Mouse (Mus musculus): ENCODE results near the gene Cryba2. TPM values are rescaled to one million over a fixed set of nuclear protein-coding genes. Genes with fewer than 3 reads are reported as not detected.

Gene Cryba2
- total RNA-seq, 2 experiments from 2014 or later, result 0.51 to 1.1 TPM

- DNase-seq, result no peak
Observed at GRCm38 (mm10) chr1:74884196-74885141, 8.5 kb downstream of the Cryba2 start.

GRCm38 (mm10) chr1:74883441-74883840, 9.5 kb downstream of the Cryba2 start:
- no peak for DNase-seq

GRCm38 (mm10) chr1:74882828-74883227, 10.1 kb downstream of the Cryba2 start:
- no peak for DNase-seq

GRCm38 (mm10) chr1:74882055-74882734, 10.7 kb downstream of the Cryba2 start:
- DNase-seq, result no peak

- peak; percentile 81 for DNase-seq
Observed at GRCm38 (mm10) chr1:74880785-74881360, 12.1 kb downstream of the Cryba2 start.

- no peak for DNase-seq
Observed at GRCm38 (mm10) chr1:74877199-74877598, 15.7 kb downstream of the Cryba2 start.

GRCm38 (mm10) chr1:74872218-74872617, 20.7 kb downstream of the Cryba2 start:
- DNase-seq, result no peak

GRCm38 (mm10) chr1:74861783-74862182, 31.2 kb downstream of the Cryba2 start:
- DNase-seq, result no peak

- DNase-seq, result no peak
Observed at GRCm38 (mm10) chr1:74859223-74859984, 33.5 kb downstream of the Cryba2 start.

- DNase-seq, result no peak
Observed at GRCm38 (mm10) chr1:74858805-74859204, 34.1 kb downstream of the Cryba2 start.

- DNase-seq, result peak; percentile 82
Observed at GRCm38 (mm10) chr1:74858171-74858719, 34.7 kb downstream of the Cryba2 start.

- DNase-seq, result no peak
Observed at GRCm38 (mm10) chr1:74857677-74858076, 35.3 kb downstream of the Cryba2 start.

GRCm38 (mm10) chr1:74857201-74857600, 35.7 kb downstream of the Cryba2 start:
- DNase-seq, result peak; percentile 10

GRCm38 (mm10) chr1:74856791-74857190, 36.2 kb downstream of the Cryba2 start:
- no peak for DNase-seq

GRCm38 (mm10) chr1:74856439-74856720, 36.6 kb downstream of the Cryba2 start:
- no peak for DNase-seq

GRCm38 (mm10) chr1:74855651-74856438, 37.1 kb downstream of the Cryba2 start:
- peak; percentile 12 for DNase-seq

- peak; percentile 12 for DNase-seq
Observed at GRCm38 (mm10) chr1:74855156-74855555, 37.8 kb downstream of the Cryba2 start.

- DNase-seq, result peak; percentile 87
Observed at GRCm38 (mm10) chr1:74854306-74855056, 38.5 kb downstream of the Cryba2 start, which contains the start of gene Cdk5r2. Gene Cdk5r2, plus strand, starts transcription at chr1:74854934.

GRCm38 (mm10) chr1:74851001-74851775, 41.8 kb downstream of the Cryba2 start:
- no peak for DNase-seq

GRCm38 (mm10) chr1:74850251-74850650, 42.7 kb downstream of the Cryba2 start:
- DNase-seq, result no peak
